Mouse (Mus musculus) limb, embryonic 11.5 days (tissue): Measurements from ENCODE around the gene Nr3c2. TPM values are rescaled to one million over a fixed set of nuclear protein-coding genes. Genes with fewer than 3 reads are reported as not detected.

Source experiments
- ATAC-seq: fragments of 200-750 bp; cut with Nextera tagmentation; 2 replicates; pipeline ENCODE4 v1.8.0; 2017; ENCODE audit warnings: low read depth; ENCODE audit not compliant: insufficient number of reproducible peaks, low FRiP score, low TSS enrichment
- DNase-seq: peaks from one replicate; pipeline ENCODE4 v3.0.0-alpha.2; 2015; ENCODE audit warnings: low spot score
- H3K27ac ChIP-seq: fragments of 300-500 bp; sonication (generic); replicated peaks from 2 replicates; pipeline ENCODE4 v1.5.1; 2014; ENCODE audit warnings: low read depth, mild to moderate bottlenecking, low read length
- H3K27me3 ChIP-seq: fragments of 300-500 bp; sonication (generic); 2 replicates; pipeline ENCODE4 v1.6.1; 2014; ENCODE audit warnings: mild to moderate bottlenecking, low read length, mixed read lengths; ENCODE audit not compliant: control insufficient read depth, insufficient read depth
- H3K36me3 ChIP-seq: fragments of 300-500 bp; sonication (generic); 2 replicates; pipeline ENCODE4 v1.6.1; 2014; ENCODE audit warnings: mild to moderate bottlenecking, low read length, moderate library complexity, mixed read lengths; ENCODE audit not compliant: control insufficient read depth, insufficient read depth
- H3K4me1 ChIP-seq: fragments of 300-500 bp; sonication (generic); 2 replicates; pipeline ENCODE4 v1.6.1; 2014; ENCODE audit warnings: low read length, mixed read lengths; ENCODE audit not compliant: control insufficient read depth, insufficient read depth
- H3K4me2 ChIP-seq: fragments of 300-500 bp; sonication (generic); 2 replicates; pipeline ENCODE4 v1.6.1; 2014; ENCODE audit warnings: low read depth, mild to moderate bottlenecking, moderate library complexity; ENCODE audit not compliant: severe bottlenecking
- H3K4me3 ChIP-seq: fragments of 300-500 bp; sonication (generic); 2 replicates; pipeline ENCODE4 v1.5.1; 2014; ENCODE audit warnings: low read depth, low read length
- H3K9ac ChIP-seq: fragments of 300-500 bp; sonication (generic); 2 replicates; pipeline ENCODE4 v1.6.1; 2014; ENCODE audit warnings: mild to moderate bottlenecking, low read length
- H3K9me3 ChIP-seq: fragments of 300-500 bp; sonication (generic); 2 replicates; pipeline ENCODE4 v1.6.1; 2016; ENCODE audit warnings: low read length; ENCODE audit not compliant: control insufficient read depth
- WGBS: fragments of 180-500 bp; shearing (Covaris S2); extraction: QIAGEN DNeasy Blood & Tissue Kit; methylation state at CpG from one replicate; pipeline ENCODE4 v1.1.7; 2014; 5-methylcytosine and 5-hydroxymethylcytosine counted together
- polyA plus RNA-seq: library from polyadenylated mRNA; unstranded; fragments of >200 nt; fragmentation: Nextera tagmentation; extraction: Ambion mirVana; gene quantifications from 2 replicates; pipeline ENCODE4 v1.2.1, GENCODE M21; 2014

The Nr3c2 gene
- polyA plus RNA-seq, 1 experiment from 2014 or later = 0.37 TPM

GRCm38 (mm10) chr8:77284473-77284872 lies 385.2 kb downstream of the Nr3c2 start:
- no peak overlapping the region for H3K4me3 ChIP-seq
- DNase-seq = no peak
- no peaks in the 10 kb centered on the region for H3K36me3 ChIP-seq
- H3K9ac ChIP-seq = no peak overlapping the region
- ATAC-seq = no peak
- H3K27me3 ChIP-seq = no peaks in the 10 kb centered on the region
- 88% methylated on average over 3 of the region's 3 CpGs for WGBS
- no peaks in the 10 kb centered on the region for H3K9me3 ChIP-seq
- no peak overlapping the region for H3K4me2 ChIP-seq
- H3K4me1 ChIP-seq = no peaks in the 10 kb centered on the region
- no peak overlapping the region for H3K27ac ChIP-seq

- DNase-seq (peak; percentile 19), ATAC-seq (no peak)
- Histone ChIP-seq H3K4me1 (no peaks in the 10 kb centered on the region), H3K36me3 (no peaks in the 10 kb centered on the region), H3K9ac (no peak overlapping the region), H3K9me3 (no peaks in the 10 kb centered on the region), H3K27ac (no peak overlapping the region), H3K4me3 (no peak overlapping the region), H3K27me3 (no peaks in the 10 kb centered on the region), H3K4me2 (no peak overlapping the region)
- 49% methylated on average over 3 of the region's 3 CpGs for WGBS
These were observed 388.8 kb downstream of the Nr3c2 start for GRCm38 (mm10) chr8:77288065-77288464.

GRCm38 (mm10) chr8:77288492-77288891 lies 389.2 kb downstream of the Nr3c2 start:
- no peak overlapping the region for H3K9ac ChIP-seq
- ATAC-seq (no peak), DNase-seq (peak; percentile 16)
- no peaks in the 10 kb centered on the region for H3K27me3 ChIP-seq
- H3K27ac ChIP-seq = no peak overlapping the region
- no peak overlapping the region for H3K4me2 ChIP-seq
- no peaks in the 10 kb centered on the region for H3K9me3 ChIP-seq
- 86% methylated on average over 12 of the region's 12 CpGs for WGBS
- H3K36me3 ChIP-seq = no peaks in the 10 kb centered on the region
- H3K4me1 ChIP-seq = no peaks in the 10 kb centered on the region
- no peak overlapping the region for H3K4me3 ChIP-seq

- H3K9ac ChIP-seq = no peak overlapping the region
- H3K27me3 ChIP-seq = no peaks in the 10 kb centered on the region
- no peaks in the 10 kb centered on the region for H3K4me1 ChIP-seq
- H3K36me3 ChIP-seq = no peaks in the 10 kb centered on the region
- no peaks in the 10 kb centered on the region for H3K9me3 ChIP-seq
- no peak overlapping the region for H3K27ac ChIP-seq
- H3K4me2 ChIP-seq = no peak overlapping the region
- DNase-seq (peak; percentile 7), ATAC-seq (no peak)
- no peak overlapping the region for H3K4me3 ChIP-seq
- 88% methylated on average over 4 of the region's 4 CpGs for WGBS
These were observed 392.9 kb downstream of the Nr3c2 start for GRCm38 (mm10) chr8:77292120-77292519.

GRCm38 (mm10) chr8:77292649-77293048 lies 393.4 kb downstream of the Nr3c2 start:
- Histone ChIP-seq H3K4me3 (no peak overlapping the region), H3K4me2 (no peak overlapping the region), H3K36me3 (no peaks in the 10 kb centered on the region), H3K9me3 (no peaks in the 10 kb centered on the region), H3K27ac (no peak overlapping the region), H3K4me1 (no peaks in the 10 kb centered on the region), H3K27me3 (no peaks in the 10 kb centered on the region), H3K9ac (no peak overlapping the region)
- 82% methylated on average over 11 of the region's 11 CpGs for WGBS
- no peak for ATAC-seq
- peak; percentile 13 for DNase-seq

GRCm38 (mm10) chr8:77294599-77294998 lies 395.4 kb downstream of the Nr3c2 start:
- WGBS = 89% methylated on average over 11 of the region's 11 CpGs
- Histone ChIP-seq H3K27ac (no peak overlapping the region), H3K4me1 (no peaks in the 10 kb centered on the region), H3K4me2 (no peak overlapping the region), H3K27me3 (no peaks in the 10 kb centered on the region), H3K9me3 (no peaks in the 10 kb centered on the region), H3K36me3 (no peaks in the 10 kb centered on the region), H3K4me3 (no peak overlapping the region), H3K9ac (no peak overlapping the region)
- ATAC-seq (no peak), DNase-seq (no peak)
